Mouse (Mus musculus) stomach, embryonic 14.5 days (tissue): ENCODE results near the gene Papss1. TPM values are rescaled to one million over a fixed set of nuclear protein-coding genes. Genes with fewer than 3 reads are reported as not detected.

Source experiments
- ATAC-seq: fragments of 200-750 bp; cut with Nextera tagmentation; 2 replicates; pipeline ENCODE4 v1.8.0; 2017; ENCODE audit warnings: low read depth, moderate TSS enrichment; ENCODE audit not compliant: insufficient number of reproducible peaks, insufficient read depth, low FRiP score
- H3K27ac ChIP-seq: fragments of 300-500 bp; sonication (generic); 2 replicates; pipeline ENCODE4 v1.5.1; 2014; ENCODE audit warnings: mild to moderate bottlenecking, low read length, moderate library complexity, mixed read lengths
- H3K27me3 ChIP-seq: fragments of 300-500 bp; sonication (generic); 2 replicates; pipeline ENCODE4 v1.6.1; 2014; ENCODE audit warnings: low read length, control low read depth, mixed read lengths; ENCODE audit not compliant: control insufficient read depth, insufficient read depth
- H3K36me3 ChIP-seq: fragments of 300-500 bp; sonication (generic); 2 replicates; pipeline ENCODE4 v1.6.1; 2014; ENCODE audit warnings: mild to moderate bottlenecking, control low read depth, low read length, moderate library complexity, mixed read lengths; ENCODE audit not compliant: control insufficient read depth, insufficient read depth
- H3K4me1 ChIP-seq: fragments of 300-500 bp; sonication (generic); 2 replicates; pipeline ENCODE4 v1.6.1; 2014; ENCODE audit warnings: low read length, control low read depth, mixed read lengths; ENCODE audit not compliant: control insufficient read depth, insufficient read depth
- H3K4me2 ChIP-seq: fragments of 300-500 bp; sonication (generic); replicated peaks from 2 replicates; pipeline ENCODE4 v1.6.1; 2014; ENCODE audit warnings: low read depth, low read length, control low read depth
- H3K4me3 ChIP-seq: fragments of 300-500 bp; sonication (generic); 2 replicates; pipeline ENCODE4 v1.5.1; 2014; ENCODE audit warnings: low read depth, low read length, control low read depth
- H3K9ac ChIP-seq: fragments of 300-500 bp; sonication (generic); replicated peaks from 2 replicates; pipeline ENCODE4 v1.6.1; 2014; ENCODE audit warnings: low read depth, mild to moderate bottlenecking, control low read depth, low read length, moderate library complexity, mixed read lengths
- H3K9me3 ChIP-seq: fragments of 300-500 bp; sonication (generic); 2 replicates; pipeline ENCODE4 v1.6.1; 2016; ENCODE audit warnings: low read depth, low read length, control low read depth; ENCODE audit not compliant: control insufficient read depth
- WGBS: fragments of 180-500 bp; shearing (Covaris S2); extraction: QIAGEN DNeasy Blood & Tissue Kit; methylation state at CpG from one replicate; pipeline ENCODE4 v1.1.7; 2014; 5-methylcytosine and 5-hydroxymethylcytosine counted together
- polyA plus RNA-seq: library from polyadenylated mRNA; unstranded; fragments of >200 nt; fragmentation: Nextera tagmentation; extraction: Ambion mirVana; gene quantifications from 2 replicates; pipeline ENCODE4 v1.2.1, GENCODE M21; 2014

The Papss1 gene
- polyA plus RNA-seq, 1 experiment from 2014 or later: 114 TPM

DNA sequence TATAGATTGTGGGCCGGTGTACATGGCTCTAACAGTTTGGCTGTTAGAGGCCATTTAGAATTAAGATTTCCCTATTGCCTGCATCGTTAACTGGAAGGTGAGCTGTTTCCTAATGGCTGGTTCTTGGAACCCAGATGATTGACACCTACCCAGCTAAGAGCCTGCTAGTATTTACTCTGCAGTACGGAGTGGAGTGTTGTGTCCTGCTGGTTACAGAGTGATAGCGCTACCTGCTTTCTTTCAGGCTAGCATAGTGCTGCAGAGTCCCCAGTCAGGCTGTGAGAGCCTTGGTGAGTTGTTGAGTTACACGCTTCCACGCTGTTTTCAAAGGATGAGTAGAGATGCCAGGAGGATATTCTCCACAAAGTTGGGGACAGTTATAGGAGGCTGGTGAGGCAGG, 46.0 kb downstream of the Papss1 start:
- WGBS: 75% methylated on average over 6 of the region's 6 CpGs
- Histone ChIP-seq H3K36me3 (peaks cover 52% of the 10 kb centered on the region), H3K4me1 (no peaks in the 10 kb centered on the region), H3K9me3 (no peaks in the 10 kb centered on the region), H3K27ac (no peak overlapping the region), H3K9ac (no peak overlapping the region), H3K4me3 (no peak overlapping the region), H3K4me2 (no peak overlapping the region), H3K27me3 (no peaks in the 10 kb centered on the region)
- ATAC-seq: no peak

DNA sequence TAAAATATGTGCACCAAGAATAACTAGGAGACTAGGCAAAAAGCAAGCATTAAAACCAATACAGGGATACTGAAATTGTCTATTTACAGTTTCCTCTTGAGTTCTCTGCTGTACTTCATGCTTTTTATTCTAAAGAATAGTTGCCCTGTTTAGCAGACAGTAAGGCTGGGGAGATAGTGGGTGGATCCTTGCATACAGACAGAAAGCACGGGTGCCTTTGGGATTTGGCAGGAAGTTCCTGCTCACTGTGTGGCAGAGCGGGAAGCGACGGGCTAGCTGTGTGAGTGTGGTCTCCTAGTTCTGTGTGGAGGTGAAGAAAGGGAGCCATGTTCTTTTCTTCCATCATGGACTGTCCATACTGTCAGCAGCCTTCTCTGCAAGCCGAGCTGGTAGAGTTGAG, 48.3 kb downstream of the Papss1 start:
- H3K36me3 ChIP-seq: peaks cover 41% of the 10 kb centered on the region

DNA sequence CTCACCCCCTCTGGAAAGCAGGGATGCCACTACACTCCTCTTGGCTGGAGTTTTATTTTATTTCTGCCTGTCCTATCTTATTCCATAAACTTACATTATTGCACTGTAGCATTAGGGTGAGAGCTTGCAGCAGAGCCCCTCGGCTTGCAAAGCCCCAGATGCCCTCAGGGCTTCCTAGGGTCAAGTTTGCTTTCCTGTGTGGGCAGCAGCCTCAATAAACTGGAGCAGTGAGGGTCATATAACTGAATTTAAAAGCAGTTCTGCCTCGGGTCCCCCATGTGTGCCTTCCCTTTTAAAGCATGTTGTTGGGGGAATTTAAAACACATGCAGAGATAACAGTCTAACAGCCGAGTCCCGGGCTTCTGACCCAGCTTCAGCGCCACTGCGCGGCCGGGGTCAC, 49.5 kb downstream of the Papss1 start:
- H3K27ac ChIP-seq: no peak overlapping the region
- H3K4me1 ChIP-seq: no peaks in the 10 kb centered on the region
- H3K27me3 ChIP-seq: no peaks in the 10 kb centered on the region
- no peak for ATAC-seq
- no peak overlapping the region for H3K4me3 ChIP-seq
- H3K9ac ChIP-seq: no peak overlapping the region
- no peak overlapping the region for H3K4me2 ChIP-seq
- no peaks in the 10 kb centered on the region for H3K9me3 ChIP-seq
- H3K36me3 ChIP-seq: peaks cover 41% of the 10 kb centered on the region
- 79% methylated on average over 8 of the region's 8 CpGs for WGBS

More for the DNA sequence above, 48.3 kb downstream of the Papss1 start:
- ATAC-seq: no peak
- WGBS: 90% methylated on average over 5 of the region's 5 CpGs
- Histone ChIP-seq H3K4me1 (no peaks in the 10 kb centered on the region), H3K27ac (no peak overlapping the region), H3K27me3 (no peaks in the 10 kb centered on the region), H3K9me3 (no peaks in the 10 kb centered on the region), H3K9ac (no peak overlapping the region), H3K4me2 (no peak overlapping the region), H3K4me3 (no peak overlapping the region)

DNA sequence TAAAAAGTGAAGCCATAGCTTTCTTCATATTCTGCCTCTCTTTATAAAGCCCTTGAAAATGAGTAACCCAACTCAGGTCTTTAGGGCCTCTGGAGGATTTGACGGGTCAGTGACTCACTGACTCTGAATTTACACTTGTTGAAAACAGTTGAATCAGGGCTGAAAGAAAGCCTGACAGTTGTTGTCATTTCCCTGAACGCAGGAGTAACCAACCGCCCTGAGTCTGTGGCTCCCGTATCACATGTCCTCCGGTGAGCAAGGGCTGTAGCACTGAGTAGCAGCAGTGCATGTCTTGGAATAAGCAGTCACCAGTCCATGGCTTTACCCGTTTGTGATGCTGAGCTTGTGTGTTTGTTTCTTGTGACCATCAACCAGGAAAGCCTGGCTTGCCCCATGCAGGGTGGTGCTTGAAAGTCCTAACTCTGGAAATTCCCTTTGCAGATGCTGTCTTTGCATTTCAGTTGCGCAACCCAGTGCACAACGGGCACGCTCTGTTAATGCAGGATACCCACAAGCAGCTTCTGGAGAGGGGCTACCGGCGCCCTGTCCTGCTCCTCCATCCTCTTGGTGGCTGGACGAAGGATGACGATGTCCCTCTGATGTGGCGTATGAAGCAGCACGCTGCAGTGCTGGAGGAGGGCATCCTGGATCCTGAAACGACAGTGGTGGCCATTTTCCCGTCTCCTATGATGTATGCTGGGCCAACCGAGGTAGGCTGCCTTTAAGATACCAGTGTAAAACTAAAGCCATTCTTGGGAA, 54.2 kb downstream of the Papss1 start:
- Histone ChIP-seq H3K9me3 (no peaks in the 10 kb centered on the region), H3K27ac (no peak overlapping the region), H3K9ac (no peak overlapping the region), H3K27me3 (no peaks in the 10 kb centered on the region), H3K36me3 (peaks cover 16% of the 10 kb centered on the region), H3K4me3 (no peak overlapping the region), H3K4me2 (no peak overlapping the region), H3K4me1 (no peaks in the 10 kb centered on the region)
- no peak for ATAC-seq
- WGBS: 90% methylated on average over 18 of the region's 18 CpGs

DNA sequence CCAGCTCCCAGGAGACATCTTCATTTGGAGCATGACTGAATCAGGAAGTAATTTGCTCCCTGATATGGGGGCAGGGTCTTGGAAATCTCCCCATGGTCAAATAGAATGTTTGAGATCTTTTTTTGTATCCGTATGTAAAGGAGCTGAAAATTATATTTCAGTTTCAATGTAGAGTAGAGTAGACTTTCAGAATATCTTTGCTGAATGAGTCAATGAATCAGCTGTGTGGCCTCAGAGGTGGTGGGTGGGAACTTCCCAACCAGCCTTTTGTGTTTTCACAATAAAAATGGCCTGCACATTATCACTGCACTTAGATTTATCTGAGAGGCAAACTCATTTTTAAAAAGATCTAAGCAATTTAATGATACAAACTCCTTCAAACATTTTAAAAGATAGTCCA, 58.6 kb downstream of the Papss1 start:
- no peak for ATAC-seq
- Histone ChIP-seq H3K27me3 (no peaks in the 10 kb centered on the region), H3K9ac (no peak overlapping the region), H3K9me3 (no peaks in the 10 kb centered on the region), H3K4me1 (0 out of 2 replicates have a peak, but pooled peaks cover 2% of the 10 kb centered on the region), H3K27ac (no peak overlapping the region), H3K4me3 (no peak overlapping the region), H3K4me2 (no peak overlapping the region), H3K36me3 (peaks cover 8% of the 10 kb centered on the region)
- WGBS: 91% methylated on average over 1 of the region's 1 CpGs

DNA sequence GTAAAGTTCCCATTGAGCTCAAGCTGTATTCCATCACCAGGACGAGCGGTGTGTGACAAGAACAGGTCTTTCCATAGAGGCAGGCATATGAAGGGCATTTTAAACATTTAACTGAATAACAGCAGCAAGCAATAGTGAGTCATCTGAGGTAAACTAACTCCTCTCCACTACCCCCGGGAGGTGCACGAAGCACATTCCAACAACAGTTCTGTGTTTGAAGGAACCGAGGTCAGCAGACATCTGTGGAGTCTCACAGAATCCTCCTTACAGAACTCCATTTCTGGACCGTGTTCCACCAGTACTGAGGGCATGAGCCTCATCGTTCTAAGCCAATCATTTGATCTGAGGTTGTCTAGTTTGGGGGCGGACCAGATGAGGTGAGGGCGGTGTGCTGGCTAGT, 59.5 kb downstream of the Papss1 start:
- 0 out of 2 replicates have a peak, but pooled peaks have one; percentile 18 for ATAC-seq
- H3K36me3 ChIP-seq: peaks cover 3% of the 10 kb centered on the region
- H3K4me3 ChIP-seq: no peak overlapping the region
- no peak overlapping the region for H3K9ac ChIP-seq
- H3K4me1 ChIP-seq: 0 out of 2 replicates have a peak, but pooled peaks cover 2% of the 10 kb centered on the region
- no peaks in the 10 kb centered on the region for H3K27me3 ChIP-seq
- no peak overlapping the region for H3K4me2 ChIP-seq
- WGBS: 70% methylated on average over 9 of the region's 9 CpGs
- H3K9me3 ChIP-seq: no peaks in the 10 kb centered on the region
- H3K27ac ChIP-seq: no peak overlapping the region

DNA sequence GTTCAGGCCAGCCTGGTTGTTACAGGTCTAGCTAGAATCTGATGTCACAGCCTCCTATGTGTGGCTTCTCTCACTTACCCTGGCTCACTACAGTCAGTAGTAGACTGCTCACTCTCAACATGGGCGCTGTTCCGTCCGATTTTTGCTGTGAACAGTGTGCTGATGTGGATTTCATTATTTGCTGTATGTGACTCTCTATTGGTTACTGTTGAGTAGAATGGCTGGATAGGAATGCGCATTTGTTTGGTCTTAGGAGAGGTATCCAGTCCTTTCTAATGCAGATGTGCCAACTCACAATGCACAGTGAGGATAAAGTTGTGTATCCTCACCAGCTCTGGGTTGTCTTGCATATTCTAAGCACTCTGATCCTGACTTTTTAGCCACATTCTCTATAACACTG, 62.9 kb downstream of the Papss1 start:
- ATAC-seq: no peak
- Histone ChIP-seq H3K9ac (no peak overlapping the region), H3K4me1 (0 out of 2 replicates have a peak, but pooled peaks cover 2% of the 10 kb centered on the region), H3K4me2 (no peak overlapping the region), H3K4me3 (no peak overlapping the region), H3K9me3 (no peaks in the 10 kb centered on the region), H3K27me3 (no peaks in the 10 kb centered on the region), H3K27ac (no peak overlapping the region), H3K36me3 (peaks cover 12% of the 10 kb centered on the region; the same call in 1 of the 2 replicates)
- 93% methylated on average over 4 of the region's 4 CpGs for WGBS

DNA sequence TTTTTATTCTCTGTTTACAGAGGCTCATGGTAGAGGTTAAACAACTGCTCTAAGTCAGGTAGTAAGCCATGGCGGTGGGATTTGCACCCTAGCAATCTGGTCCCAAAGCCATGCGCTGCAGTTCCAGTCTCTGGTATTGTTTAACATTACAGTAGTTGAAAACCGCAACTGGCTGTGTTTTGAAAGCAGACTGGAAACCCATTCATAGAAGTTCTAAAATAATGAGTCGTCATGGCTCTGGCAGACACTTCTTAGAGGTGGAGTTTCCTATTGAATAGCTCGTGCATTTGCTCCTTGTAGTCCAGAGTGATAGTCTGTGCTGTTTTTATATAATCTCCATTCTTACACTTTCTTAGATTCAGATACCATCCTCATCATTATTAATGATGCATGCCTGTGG, 63.7 kb downstream of the Papss1 start:
- no peak for ATAC-seq
- WGBS: 62% methylated on average over 5 of the region's 5 CpGs
- Histone ChIP-seq H3K27me3 (no peaks in the 10 kb centered on the region), H3K4me3 (no peak overlapping the region), H3K4me1 (0 out of 2 replicates have a peak, but pooled peaks cover 2% of the 10 kb centered on the region), H3K9me3 (no peaks in the 10 kb centered on the region), H3K4me2 (no peak overlapping the region), H3K36me3 (peaks cover 12% of the 10 kb centered on the region; the same call in 1 of the 2 replicates), H3K9ac (no peak overlapping the region), H3K27ac (0 out of 2 replicates have a peak overlapping the region, but pooled peaks have one; percentile 27)
